Mouse (Mus musculus) heart, adult 2 months (tissue): ENCODE data around the gene Rab7b. TPM values are rescaled to one million over a fixed set of nuclear protein-coding genes. Genes with fewer than 3 reads are reported as not detected.

Experiments used
- DNase-seq, 2 experiments: peaks; one replicate each; pipeline ENCODE4 v3.0.0; 2021
- H3K27ac ChIP-seq: fragments of 200-600 bp; 2 replicates; pipeline ENCODE4 v1.8.1; 2022
- H3K27me3 ChIP-seq: fragments of 200-500 bp; 2 replicates; pipeline ENCODE4 v1.6.1; 2012; ENCODE audit warnings: mild to moderate bottlenecking, low read length, inconsistent platforms, mixed read lengths; ENCODE audit not compliant: control insufficient read depth, insufficient read depth
- H3K36me3 ChIP-seq: fragments of 200-500 bp; 2 replicates; pipeline ENCODE4 v1.6.1; 2012; ENCODE audit warnings: low read length, inconsistent platforms; ENCODE audit not compliant: control insufficient read depth, insufficient read depth
- H3K4me1 ChIP-seq: fragments of 200-500 bp; 2 replicates; pipeline ENCODE4 v1.6.1; 2011; ENCODE audit warnings: low read length; ENCODE audit not compliant: control insufficient read depth, insufficient read depth
- H3K4me3 ChIP-seq: fragments of 200-600 bp; 2 replicates; pipeline ENCODE4 v1.8.1; 2022
- H3K79me2 ChIP-seq: fragments of 200-500 bp; replicated peaks from 2 replicates; pipeline ENCODE4 v1.6.1; 2012; ENCODE audit warnings: mild to moderate bottlenecking, inconsistent platforms, low read length, moderate library complexity, mixed read lengths; ENCODE audit not compliant: control insufficient read depth, insufficient read depth
- H3K9ac ChIP-seq: fragments of 200-500 bp; 2 replicates; pipeline ENCODE4 v1.6.1; 2012; ENCODE audit warnings: low read depth, mild to moderate bottlenecking, control low read depth, inconsistent platforms, low read length, mixed read lengths
- CTCF ChIP-seq: fragments of 200-600 bp; IDR thresholded peaks from 2 replicates; pipeline ENCODE4 v1.8.1; 2022; ENCODE audit warnings: antibody characterized with exemption, mild to moderate bottlenecking, moderate library complexity
- EP300 ChIP-seq: fragments of 200-500 bp; IDR thresholded peaks from 2 replicates; pipeline ENCODE4 v1.6.1; 2011; ENCODE audit warnings: low read depth, low read length, control low read depth; ENCODE audit not compliant: insufficient read depth
- POLR2A ChIP-seq: fragments of 200-500 bp; IDR thresholded peaks from 2 replicates; pipeline ENCODE4 v1.6.1; 2011; ENCODE audit warnings: mild to moderate bottlenecking, low read depth, low read length, control low read depth; ENCODE audit not compliant: insufficient read depth
- WGBS: fragments of 180-500 bp; shearing (Covaris S2); methylation state at CpG from one replicate; pipeline ENCODE4 v1.1.7; 2018; 5-methylcytosine and 5-hydroxymethylcytosine counted together
- intact Hi-C: fragments of 180-260 bp; cut with DNase I; formaldehyde crosslinking; loops from one replicate; pipeline ENCODE4 v1.15.1; 2025
- long read RNA-seq: library from polyadenylated mRNA; stranded (forward); transcript quantifications from one replicate; pipeline ENCODE4 v2.0.0, GENCODE M21; 2021
- polyA plus RNA-seq: library from polyadenylated mRNA; depleted of rRNA; stranded (reverse); fragments of >200 nt; gene quantifications from 2 replicates; pipeline ENCODE4 v1.2.3, GENCODE M21; 2012; rRNA removed
- total RNA-seq, 2 experiments: library from RNA; stranded (reverse); gene quantifications; 2 replicates each; pipeline ENCODE4 v1.2.3; 2021

Rab7b gene
- total RNA-seq (1 to 10 TPM; 3.0 to 3.5 TPM), polyA plus RNA-seq (3.7 and 3.9 TPM in 2 replicates)
- long read RNA-seq, full-length matches to known transcripts: 5 of 5 reads
- long read RNA-seq, partial matches to known transcripts: 0 of 5 reads
- long read RNA-seq, other reads (novel, unspliced or antisense): 0 of 5 reads

DNA sequence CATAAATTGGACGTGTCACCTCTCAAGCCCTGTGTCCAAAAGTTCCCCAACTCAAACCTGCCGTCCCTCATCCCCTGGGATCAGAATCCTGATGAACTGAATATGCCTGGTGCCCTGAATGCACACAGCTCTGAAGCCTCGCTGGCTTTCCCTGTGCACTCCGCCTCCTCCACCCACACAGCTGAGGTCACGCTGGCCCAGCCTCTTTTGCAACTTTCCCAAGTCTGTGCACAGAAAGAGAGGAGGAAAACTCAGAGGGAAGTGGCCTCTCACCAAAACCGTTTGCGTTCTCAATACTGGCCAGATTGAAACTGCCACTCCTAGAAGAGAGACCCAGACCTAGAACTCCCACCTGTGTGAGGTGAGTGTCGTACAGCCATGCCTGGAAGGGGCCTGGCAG is at the start of gene Rab7b:
Gene Rab7b, plus strand, starts transcription at position 221 of the 400 bp plus-strand sequence.
- H3K27me3 ChIP-seq: no peaks in the 10 kb centered on the region
- no peaks in the 10 kb centered on the region for H3K79me2 ChIP-seq
- H3K27ac ChIP-seq: peak within 1 kb of the TSS; percentile 75
- no peaks in the 10 kb centered on the region for H3K36me3 ChIP-seq
- WGBS: 46% methylated on average over 8 of the region's 8 CpGs
- H3K4me3 ChIP-seq: peak within 1 kb of the TSS; percentile 39
- intact Hi-C loops: no loop called here
- peak; percentile 79 to 80 for DNase-seq
- H3K9ac ChIP-seq: peak within 1 kb of the TSS; percentile 43
- no peaks in the 10 kb centered on the region; the same call in 1 of the 2 replicates for H3K4me1 ChIP-seq
- no peak for TF ChIP-seq EP300
- no peak for TF ChIP-seq CTCF
- peak; percentile 68 for TF ChIP-seq POLR2A

GRCm38 (mm10) chr1:131640062-131640461 is 48.4 kb upstream of the Rab7b start:
- no peak overlapping the region for H3K9ac ChIP-seq
- H3K36me3 ChIP-seq: no peaks in the 10 kb centered on the region
- H3K79me2 ChIP-seq: no peaks in the 10 kb centered on the region
- H3K4me3 ChIP-seq: no peak overlapping the region
- DNase-seq: no peak
- intact Hi-C loops: no loop called here
- WGBS: 80% methylated on average over 4 of the region's 4 CpGs
- no peak overlapping the region for H3K27ac ChIP-seq
- TF ChIP-seq CTCF (no peak), POLR2A (no peak), EP300 (no peak)
- H3K4me1 ChIP-seq: no peaks in the 10 kb centered on the region
- H3K27me3 ChIP-seq: no peaks in the 10 kb centered on the region

DNA sequence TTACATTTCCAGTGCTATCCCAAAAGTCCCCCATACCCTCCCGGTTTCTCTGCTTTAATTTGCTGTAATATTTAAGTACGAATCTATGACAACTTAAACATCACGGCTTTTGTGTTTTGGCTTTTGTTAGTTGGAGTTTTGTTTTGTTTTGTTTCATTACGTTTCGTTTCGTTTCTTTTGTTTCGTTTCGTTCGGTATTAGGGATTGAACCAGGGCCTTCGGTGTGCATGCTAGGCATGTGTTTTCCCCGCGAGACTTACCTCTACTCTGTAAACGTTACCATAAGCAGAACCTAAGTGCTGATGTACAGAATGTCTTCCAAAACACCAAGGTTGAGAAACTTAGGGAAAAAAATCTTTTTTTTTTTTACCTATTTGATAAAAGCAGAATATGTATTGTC is 46.9 kb upstream of the Rab7b start:
- Histone ChIP-seq H3K4me3 (no peak overlapping the region), H3K4me1 (no peaks in the 10 kb centered on the region), H3K9ac (no peak overlapping the region), H3K27ac (no peak overlapping the region), H3K79me2 (no peaks in the 10 kb centered on the region), H3K36me3 (no peaks in the 10 kb centered on the region), H3K27me3 (no peaks in the 10 kb centered on the region)
- intact Hi-C loops: no loop called here
- TF ChIP-seq POLR2A (no peak), CTCF (no peak), EP300 (no peak)
- 93% methylated on average over 13 of the region's 13 CpGs for WGBS
- no peak for DNase-seq

DNA sequence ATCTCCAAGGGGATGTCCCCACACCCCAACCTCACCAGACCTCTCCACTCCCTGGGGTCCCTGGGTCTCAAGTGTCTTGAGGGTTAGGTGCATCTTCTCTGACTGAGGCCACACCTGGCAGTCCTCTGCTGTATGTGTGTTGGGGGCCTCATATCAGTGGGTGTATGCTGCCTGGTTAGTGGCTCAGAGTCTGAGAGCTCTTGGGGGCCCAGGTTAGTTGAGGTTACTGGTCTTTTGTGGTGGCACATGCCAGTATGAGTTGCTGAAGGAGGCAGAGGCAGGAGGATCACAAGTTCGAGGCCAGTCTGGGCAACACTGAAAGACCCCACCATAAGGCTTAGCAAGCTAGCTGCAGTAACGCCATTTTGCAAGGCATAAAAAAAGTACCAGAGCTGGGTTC is 46.2 kb upstream of the Rab7b start:
- no peaks in the 10 kb centered on the region for H3K27me3 ChIP-seq
- H3K9ac ChIP-seq: no peak overlapping the region
- TF ChIP-seq EP300 (no peak), CTCF (no peak), POLR2A (no peak)
- H3K27ac ChIP-seq: no peak overlapping the region
- H3K36me3 ChIP-seq: no peaks in the 10 kb centered on the region
- 78% methylated on average over 2 of the region's 2 CpGs for WGBS
- intact Hi-C loops: no loop called here
- no peaks in the 10 kb centered on the region for H3K79me2 ChIP-seq
- DNase-seq: no peak
- H3K4me1 ChIP-seq: no peaks in the 10 kb centered on the region
- no peak overlapping the region for H3K4me3 ChIP-seq

GRCm38 (mm10) chr1:131652670-131653443 is 35.6 kb upstream of the Rab7b start:
- no peak overlapping the region for H3K9ac ChIP-seq
- no peak for DNase-seq
- H3K27me3 ChIP-seq: no peaks in the 10 kb centered on the region
- TF ChIP-seq EP300: no peak
- TF ChIP-seq POLR2A: no peak
- no peak for TF ChIP-seq CTCF
- no peaks in the 10 kb centered on the region for H3K79me2 ChIP-seq
- H3K4me3 ChIP-seq: no peak overlapping the region
- WGBS: 49% methylated on average over 12 of the region's 12 CpGs
- H3K4me1 ChIP-seq: no peaks in the 10 kb centered on the region; the same call in 1 of the 2 replicates
- no peaks in the 10 kb centered on the region for H3K36me3 ChIP-seq
- no peak overlapping the region for H3K27ac ChIP-seq
- intact Hi-C loops: no loop called here

GRCm38 (mm10) chr1:131655601-131656000 is 32.9 kb upstream of the Rab7b start:
- no peak for DNase-seq
- no peaks in the 10 kb centered on the region for H3K36me3 ChIP-seq
- no peaks in the 10 kb centered on the region for H3K79me2 ChIP-seq
- no peaks in the 10 kb centered on the region for H3K27me3 ChIP-seq
- TF ChIP-seq POLR2A (no peak), EP300 (no peak), CTCF (no peak)
- H3K4me1 ChIP-seq: no peaks in the 10 kb centered on the region; the same call in 1 of the 2 replicates
- WGBS: 82% methylated on average over 6 of the region's 6 CpGs
- no peak overlapping the region for H3K27ac ChIP-seq
- intact Hi-C loops: no loop called here
- no peak overlapping the region for H3K9ac ChIP-seq
- no peak overlapping the region for H3K4me3 ChIP-seq
